Mouse (Mus musculus): ENCODE measurements around the gene Ddc. TPM values are rescaled to one million over a fixed set of nuclear protein-coding genes. Genes with fewer than 3 reads are reported as not detected.
A peak's percentile ranks its signal among the peaks of the same experiment; 100 is the strongest.

Gene Ddc
- polyA plus RNA-seq, 1 experiment: 58.4 TPM

DNA sequence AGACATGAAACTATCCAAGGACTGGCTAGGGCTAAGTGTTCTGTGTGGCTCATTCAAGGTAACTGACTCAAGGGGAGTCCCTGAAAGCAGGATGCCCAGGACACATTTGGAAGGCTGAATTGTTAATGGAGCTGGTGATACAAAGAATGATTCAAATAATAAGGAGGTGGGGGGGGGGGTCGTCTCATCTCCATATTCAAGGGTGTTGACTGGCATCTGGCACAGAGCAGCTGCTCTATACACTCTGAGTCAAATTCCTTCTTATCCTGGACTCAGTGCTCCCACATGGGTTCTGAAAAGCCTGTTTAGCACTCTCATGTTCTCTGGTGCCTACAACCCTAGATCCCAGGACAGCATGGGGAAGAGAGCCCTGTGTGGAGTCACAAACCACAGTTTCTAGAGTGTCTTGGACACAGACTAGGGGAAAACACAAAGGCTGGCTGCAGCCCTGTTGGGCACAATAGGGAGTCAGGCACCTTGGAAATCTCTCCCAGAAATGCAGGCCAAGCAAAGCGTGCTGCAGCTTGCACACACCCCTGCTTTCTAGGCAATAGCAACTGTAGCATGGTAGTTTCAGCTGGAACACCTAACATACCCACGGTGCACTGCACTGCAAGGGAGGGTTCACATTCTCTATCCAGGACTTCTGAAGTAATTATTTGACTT, 72.8 kb downstream of the Ddc start:
- H3K36me3 ChIP-seq (ENCODE audit: control insufficient read depth, insufficient read depth, low read length): peaks cover 12% of the 10 kb centered on the region
- TF ChIP-seq POLR2A (IDR thresholded peaks at IDR 0.05; ENCODE audit: low read depth, low read length) (no peak), CTCF (IDR thresholded peaks at IDR 0.05; ENCODE audit: extremely low read depth, insufficient read length, insufficient replicate concordance, low read depth, low read length) (no peak)
- no peaks in the 10 kb centered on the region for H3K27me3 ChIP-seq (ENCODE audit: control insufficient read depth, insufficient read depth, low read length)
- peaks cover 5% of the 10 kb centered on the region; the same call in 1 of the 2 replicates for H3K4me1 ChIP-seq (ENCODE audit: control insufficient read depth, insufficient read depth, insufficient read length, low read length)
- WGBS: 73% methylated on average over 3 of the region's 3 CpGs
- H3K27ac ChIP-seq (ENCODE audit: insufficient read depth, low read depth, low read length): no peak overlapping the region
- no peak overlapping the region for H3K4me3 ChIP-seq (ENCODE audit: low read depth, low read length)

GRCm38 (mm10) chr11:11823980-11824911, 73.7 kb downstream of the Ddc start:
- Histone ChIP-seq H3K27ac (ENCODE audit: insufficient read depth, low read depth, low read length) (no peak overlapping the region), H3K36me3 (ENCODE audit: control insufficient read depth, insufficient read depth, low read length) (peaks cover 12% of the 10 kb centered on the region), H3K4me1 (ENCODE audit: control insufficient read depth, insufficient read depth, insufficient read length, low read length) (peaks cover 5% of the 10 kb centered on the region; the same call in 1 of the 2 replicates), H3K4me3 (ENCODE audit: low read depth, low read length) (no peak overlapping the region), H3K27me3 (ENCODE audit: control insufficient read depth, insufficient read depth, low read length) (no peaks in the 10 kb centered on the region)
- TF ChIP-seq POLR2A (IDR thresholded peaks at IDR 0.05; ENCODE audit: low read depth, low read length) (no peak), CTCF (IDR thresholded peaks at IDR 0.05; ENCODE audit: extremely low read depth, insufficient read length, insufficient replicate concordance, low read depth, low read length) (no peak)
- 82% methylated on average over 12 of the region's 12 CpGs for WGBS

DNA sequence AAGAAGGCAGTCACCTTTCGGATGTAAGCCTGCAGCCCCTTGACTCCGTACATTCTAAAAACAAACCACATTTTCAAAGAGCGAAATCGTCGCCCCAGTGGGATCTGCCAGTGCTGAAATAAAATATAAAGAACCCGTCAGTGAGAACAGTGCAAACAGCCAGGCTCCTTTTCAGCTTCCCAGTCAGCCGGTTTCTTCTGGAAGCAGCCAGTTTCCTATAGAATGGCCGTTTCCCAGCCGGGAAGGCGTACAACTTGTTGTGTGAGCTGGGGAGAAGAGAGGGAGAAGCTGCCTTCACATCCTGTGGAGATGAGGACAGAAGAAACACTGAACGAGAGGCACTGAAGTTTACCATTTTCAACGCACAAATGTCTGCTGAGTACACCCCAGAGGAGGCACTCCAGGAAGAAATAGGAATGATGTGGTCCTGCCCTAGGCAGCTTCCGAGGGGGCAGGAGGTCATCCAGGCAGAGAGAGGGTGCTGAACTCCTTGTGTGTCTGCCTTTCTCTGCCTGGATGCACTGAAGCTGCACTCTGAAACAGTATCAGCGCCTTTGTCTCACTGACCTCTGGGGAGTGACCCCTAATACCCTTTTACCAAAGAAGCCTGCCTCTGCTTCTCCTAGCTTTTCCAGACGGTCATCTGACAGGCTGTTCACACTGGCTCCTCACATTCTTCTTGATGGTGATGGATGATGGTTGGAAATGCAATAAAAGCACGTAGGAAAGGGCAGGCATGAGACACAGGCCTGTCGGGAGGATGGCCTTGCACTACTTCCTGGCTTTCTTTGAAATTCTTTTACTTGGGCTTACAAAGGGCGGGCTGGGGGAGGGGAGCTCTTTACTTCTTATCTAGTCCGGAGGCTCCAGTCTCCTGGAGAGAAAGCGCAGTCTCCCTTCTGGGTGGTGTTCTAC, 75.5 kb downstream of the Ddc start:
- Histone ChIP-seq H3K36me3 (ENCODE audit: control insufficient read depth, insufficient read depth, low read length) (peaks cover 5% of the 10 kb centered on the region; the same call in 1 of the 2 replicates), H3K27ac (ENCODE audit: insufficient read depth, low read depth, low read length) (no peak overlapping the region), H3K4me1 (ENCODE audit: control insufficient read depth, insufficient read depth, insufficient read length, low read length) (peaks cover 5% of the 10 kb centered on the region; the same call in 1 of the 2 replicates), H3K27me3 (ENCODE audit: control insufficient read depth, insufficient read depth, low read length) (no peaks in the 10 kb centered on the region), H3K4me3 (ENCODE audit: low read depth, low read length) (no peak overlapping the region)
- WGBS: 80% methylated on average over 20 of the region's 20 CpGs
- TF ChIP-seq CTCF (IDR thresholded peaks at IDR 0.05; ENCODE audit: extremely low read depth, insufficient read length, insufficient replicate concordance, low read depth, low read length): no peak
- no peak for TF ChIP-seq POLR2A (IDR thresholded peaks at IDR 0.05; ENCODE audit: low read depth, low read length)

DNA sequence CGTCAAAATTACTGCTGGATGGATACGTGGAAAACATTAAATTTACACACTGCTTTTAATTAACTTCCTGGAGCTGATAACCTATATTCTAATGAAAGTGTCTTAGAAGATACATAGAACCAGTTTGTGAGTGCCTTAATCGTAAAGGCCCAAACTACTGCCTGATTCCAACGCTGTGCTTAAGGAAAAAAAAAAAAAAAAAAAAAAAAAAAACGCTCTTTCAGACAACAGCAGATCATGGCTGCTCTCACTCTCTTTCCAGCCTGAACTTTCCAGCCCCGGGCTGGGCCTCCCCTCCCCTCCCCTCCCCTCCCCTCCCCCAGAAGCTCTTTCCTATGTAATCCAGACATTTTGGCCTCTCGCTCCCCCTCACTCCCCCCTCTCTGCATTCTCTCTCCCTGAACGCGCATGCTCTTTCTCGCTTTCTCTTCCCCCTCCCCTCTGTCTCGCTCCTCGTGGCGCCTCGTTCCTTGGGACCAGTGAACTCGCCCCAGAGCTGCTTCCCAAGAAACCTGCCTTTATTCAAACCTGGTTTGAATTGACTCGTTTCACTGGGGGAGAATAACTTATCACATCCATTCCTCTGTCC, 76.5 kb downstream of the Ddc start:
- Histone ChIP-seq H3K27ac (ENCODE audit: insufficient read depth, low read depth, low read length) (no peak overlapping the region), H3K4me1 (ENCODE audit: control insufficient read depth, insufficient read depth, insufficient read length, low read length) (peaks cover 5% of the 10 kb centered on the region; the same call in 1 of the 2 replicates), H3K36me3 (ENCODE audit: control insufficient read depth, insufficient read depth, low read length) (peaks cover 5% of the 10 kb centered on the region; the same call in 1 of the 2 replicates), H3K27me3 (ENCODE audit: control insufficient read depth, insufficient read depth, low read length) (no peaks in the 10 kb centered on the region), H3K4me3 (ENCODE audit: low read depth, low read length) (no peak overlapping the region)
- WGBS: 82% methylated on average over 16 of the region's 16 CpGs
- TF ChIP-seq CTCF (IDR thresholded peaks at IDR 0.05; ENCODE audit: extremely low read depth, insufficient read length, insufficient replicate concordance, low read depth, low read length) (no peak), POLR2A (IDR thresholded peaks at IDR 0.05; ENCODE audit: low read depth, low read length) (no peak)

GRCm38 (mm10) chr11:11820737-11821136, 77.2 kb downstream of the Ddc start:
- 0 out of 2 replicates have a peak, but pooled peaks cover 2% of the 10 kb centered on the region for H3K4me1 ChIP-seq (ENCODE audit: control insufficient read depth, insufficient read depth, insufficient read length, low read length)
- peaks cover 5% of the 10 kb centered on the region; the same call in 1 of the 2 replicates for H3K36me3 ChIP-seq (ENCODE audit: control insufficient read depth, insufficient read depth, low read length)
- no peaks in the 10 kb centered on the region for H3K27me3 ChIP-seq (ENCODE audit: control insufficient read depth, insufficient read depth, low read length)
- no peak overlapping the region for H3K27ac ChIP-seq (ENCODE audit: insufficient read depth, low read depth, low read length)
- WGBS: 70% methylated on average over 3 of the region's 3 CpGs
- no peak for TF ChIP-seq CTCF (IDR thresholded peaks at IDR 0.05; ENCODE audit: extremely low read depth, insufficient read length, insufficient replicate concordance, low read depth, low read length)
- no peak for TF ChIP-seq POLR2A (IDR thresholded peaks at IDR 0.05; ENCODE audit: low read depth, low read length)
- H3K4me3 ChIP-seq (ENCODE audit: low read depth, low read length): no peak overlapping the region

- WGBS: 4% methylated on average over 2 of the region's 2 CpGs
- no peak overlapping the region for H3K27ac ChIP-seq (ENCODE audit: insufficient read depth, low read depth, low read length)
- 0 out of 2 replicates have a peak, but pooled peaks cover 2% of the 10 kb centered on the region for H3K4me1 ChIP-seq (ENCODE audit: control insufficient read depth, insufficient read depth, insufficient read length, low read length)
- H3K4me3 ChIP-seq (ENCODE audit: low read depth, low read length): no peak overlapping the region
- TF ChIP-seq CTCF (IDR thresholded peaks at IDR 0.05; ENCODE audit: extremely low read depth, insufficient read length, insufficient replicate concordance, low read depth, low read length) (0 out of 2 replicates have a peak, but pooled peaks have one; percentile 27), POLR2A (IDR thresholded peaks at IDR 0.05; ENCODE audit: low read depth, low read length) (no peak)
- no peaks in the 10 kb centered on the region for H3K27me3 ChIP-seq (ENCODE audit: control insufficient read depth, insufficient read depth, low read length)
- H3K36me3 ChIP-seq (ENCODE audit: control insufficient read depth, insufficient read depth, low read length): peaks cover 6% of the 10 kb centered on the region; the same call in 1 of the 2 replicates
Measured at GRCm38 (mm10) chr11:11820251-11820650, 77.7 kb downstream of the Ddc start.

Data from small intestine, adult 2 months (tissue).